Mouse (Mus musculus): ENCODE results near the gene Gm49369.

GRCm38 (mm10) chr7:142363107-142363506, 19.4 kb downstream of the Gm49369 start:
- TF ChIP-seq POLR2A (IDR thresholded peaks at IDR 0.05; ENCODE audit: low read depth, low read length) (0 out of 2 replicates have a peak, but pooled peaks have one; percentile 35), CTCF (IDR thresholded peaks at IDR 0.05; ENCODE audit: borderline replicate concordance, insufficient read depth, low read length) (no peak)
